Mouse (Mus musculus): ENCODE data around the gene Tmc7.

Tmc7 gene

GRCm38 (mm10) chr7:118590726-118591305 lies 6.3 kb upstream of the Tmc7 start:
- DNase-seq (ENCODE audit: extremely low read depth, insufficient read length, low spot score), result no peak

DNA sequence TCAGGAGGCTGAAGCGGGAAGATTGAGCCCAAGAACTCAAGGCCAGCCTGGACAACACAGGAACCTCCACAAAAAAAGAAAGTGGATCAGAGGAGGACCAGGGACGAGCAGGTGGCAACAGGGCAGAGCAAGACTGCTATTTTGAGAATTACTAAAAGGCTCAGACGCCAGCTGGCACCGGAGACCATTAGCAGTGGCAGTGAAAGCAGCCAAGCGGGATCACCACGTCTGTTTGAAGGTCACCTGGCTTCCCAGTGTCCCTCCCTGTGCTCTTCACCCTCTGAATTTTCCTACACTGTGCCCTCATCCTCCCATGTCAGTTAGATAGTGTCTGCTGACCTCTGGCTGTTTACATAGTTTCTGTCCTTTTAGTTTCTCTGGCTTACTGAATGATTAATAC lies 1.3 kb upstream of the Tmc7 start:
- no peak for DNase-seq (ENCODE audit: extremely low read depth, insufficient read length, low spot score)

DNA sequence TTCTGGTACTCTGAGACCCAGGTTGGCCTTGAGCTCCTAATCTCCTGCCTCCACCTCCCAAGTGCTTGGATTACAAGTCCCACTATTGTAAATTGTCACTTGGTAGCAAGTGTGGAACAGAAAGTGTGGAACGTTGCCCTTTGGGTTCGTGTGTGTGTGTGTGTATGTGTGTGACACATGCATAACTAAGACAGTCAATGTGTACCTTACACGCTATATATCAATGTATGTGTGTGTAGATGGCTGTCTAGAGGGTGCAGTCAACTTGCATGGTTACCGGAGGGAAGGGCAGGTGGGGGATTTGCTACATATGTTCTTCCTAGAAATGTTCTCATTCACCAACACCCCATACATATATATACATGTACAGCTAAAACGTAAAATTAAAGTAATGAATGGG lies 390 bp upstream of the Tmc7 start:
- no peak for DNase-seq (ENCODE audit: extremely low read depth, insufficient read length, low spot score)

DNA sequence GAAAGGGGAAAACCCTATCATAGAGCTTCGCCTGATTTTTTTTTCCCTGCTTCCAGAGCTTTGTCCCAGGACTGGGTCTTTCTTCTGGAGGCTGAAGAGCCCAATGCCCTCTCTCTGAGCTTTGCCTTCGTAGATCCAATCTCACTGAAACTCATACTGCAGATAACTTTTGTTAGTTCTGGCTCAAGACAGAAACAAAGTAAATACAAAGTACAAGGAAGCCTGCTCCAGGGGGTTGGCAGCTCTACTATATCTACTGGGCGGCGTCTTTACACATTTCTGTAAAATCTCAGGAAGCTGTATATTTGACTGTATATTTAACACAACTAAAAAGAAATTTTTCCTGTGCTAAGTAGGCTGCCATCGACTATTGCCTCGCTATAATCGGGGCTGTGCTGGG lies 715 bp downstream of the Tmc7 start:
- no peak for DNase-seq (ENCODE audit: extremely low read depth, insufficient read length, low spot score)

DNA sequence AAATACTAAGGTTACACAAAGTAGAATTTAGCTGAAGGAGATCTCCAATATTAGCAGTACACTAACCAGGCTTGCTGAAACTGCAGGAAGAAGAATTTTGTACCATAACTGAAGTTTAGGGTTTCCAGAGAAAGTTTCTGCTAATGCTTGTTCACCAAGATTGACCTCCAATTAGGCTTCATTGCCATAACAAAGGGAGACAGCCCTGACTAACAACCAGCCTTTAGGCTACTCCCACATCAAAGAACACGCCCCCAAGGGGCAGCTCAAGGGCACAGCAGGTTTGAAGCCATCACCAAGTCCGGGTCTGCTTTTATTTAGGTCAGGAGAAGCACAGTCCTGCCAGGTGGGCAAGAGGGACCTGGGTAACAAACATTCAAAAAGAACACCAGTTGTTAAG lies 4.6 kb downstream of the Tmc7 start:
- DNase-seq (ENCODE audit: extremely low read depth, insufficient read length, low spot score), result no peak

DNA sequence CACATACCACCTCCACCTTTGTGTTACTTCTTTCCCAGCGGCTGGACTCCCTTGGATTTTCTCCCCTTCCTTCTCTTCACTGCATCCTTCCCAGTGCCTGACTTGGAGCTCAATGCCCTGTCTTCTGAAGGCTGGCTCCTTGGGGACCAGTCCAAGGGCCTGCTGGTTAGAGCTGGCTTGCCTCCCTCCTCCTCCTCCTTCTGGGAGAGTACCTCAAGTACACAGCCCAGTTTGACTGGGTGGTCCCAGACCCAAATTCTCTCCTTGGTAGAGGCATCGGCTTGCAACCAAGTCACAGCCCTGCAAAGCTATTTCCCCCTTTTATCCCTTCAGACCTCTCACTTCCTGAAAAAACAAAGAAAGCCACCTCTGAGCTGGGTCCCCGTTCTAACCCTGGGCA lies 6.3 kb downstream of the Tmc7 start:
- no peak for DNase-seq (ENCODE audit: extremely low read depth, insufficient read length, low spot score)

- no peak for DNase-seq (ENCODE audit: extremely low read depth, insufficient read length, low spot score)
Observed at GRCm38 (mm10) chr7:118572039-118572438, 12.5 kb downstream of the Tmc7 start.

- no peak for DNase-seq (ENCODE audit: extremely low read depth, insufficient read length, low spot score)
Observed at GRCm38 (mm10) chr7:118571350-118571749, 13.2 kb downstream of the Tmc7 start.

DNA sequence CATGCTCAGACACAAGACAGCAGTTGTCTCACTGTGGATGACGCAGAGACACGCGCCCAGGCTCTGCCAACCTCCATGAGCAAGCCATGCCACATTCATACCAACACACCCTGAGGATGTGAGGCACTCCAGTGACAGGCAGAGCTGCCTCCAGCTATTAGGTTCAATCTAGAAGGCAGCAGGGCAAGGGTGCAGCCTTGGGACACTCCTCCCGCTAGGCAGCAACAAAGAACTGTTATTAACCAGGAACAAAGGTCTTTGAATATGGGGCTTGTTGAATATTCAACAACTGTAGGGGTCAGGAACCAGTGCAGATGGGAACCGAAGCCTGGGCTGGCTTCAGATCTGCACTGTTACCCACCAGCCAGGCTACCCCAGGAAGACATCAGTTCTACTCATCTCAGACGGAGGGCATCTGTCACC lies 15.4 kb downstream of the Tmc7 start:
- DNase-seq (ENCODE audit: extremely low read depth, insufficient read length, low spot score), result no peak

- DNase-seq (ENCODE audit: extremely low read depth, insufficient read length, low spot score), result no peak
Observed at GRCm38 (mm10) chr7:118554290-118554689, 30.2 kb downstream of the Tmc7 start.

- DNase-seq (ENCODE audit: extremely low read depth, insufficient read length, low spot score), result no peak
Observed at GRCm38 (mm10) chr7:118553881-118554280, 30.7 kb downstream of the Tmc7 start.

GRCm38 (mm10) chr7:118547451-118547850 lies 37.1 kb downstream of the Tmc7 start:
- no peak for DNase-seq (ENCODE audit: extremely low read depth, insufficient read length, low spot score)

DNA sequence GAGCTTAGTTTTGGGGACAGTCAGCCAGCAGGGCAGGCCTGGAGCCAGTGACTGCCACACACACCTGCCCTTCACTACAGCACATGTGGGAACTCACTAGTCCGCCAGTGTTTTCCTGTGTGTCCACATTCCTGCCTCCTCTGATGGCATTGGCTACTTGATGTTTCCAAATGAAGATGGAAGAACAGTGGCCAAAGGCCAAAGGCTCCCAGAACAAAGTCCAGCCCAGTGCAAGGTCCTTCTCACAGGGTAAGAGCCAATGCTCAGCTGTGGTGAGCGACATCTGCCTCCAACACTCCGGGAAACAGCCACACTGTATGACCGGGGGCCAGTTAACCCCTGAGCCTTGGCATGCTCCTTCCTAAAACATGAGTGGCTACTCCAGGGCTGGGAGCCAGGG lies 40.4 kb downstream of the Tmc7 start:
- DNase-seq (ENCODE audit: extremely low read depth, insufficient read length, low spot score), result no peak

GRCm38 (mm10) chr7:118535076-118535475 lies 49.5 kb downstream of the Tmc7 start:
- DNase-seq (ENCODE audit: extremely low read depth, insufficient read length, low spot score), result no peak

GRCm38 (mm10) chr7:118534326-118534725 lies 50.2 kb downstream of the Tmc7 start:
- no peak for DNase-seq (ENCODE audit: extremely low read depth, insufficient read length, low spot score)

- peak; percentile 95 for DNase-seq (ENCODE audit: extremely low read depth, insufficient read length, low spot score)
Observed at GRCm38 (mm10) chr7:118533178-118533578, 51.4 kb downstream of the Tmc7 start, which contains the start of gene Coq7. TSS of gene Coq7 (minus strand) at chr7:118533356.

- no peak for DNase-seq (ENCODE audit: extremely low read depth, insufficient read length, low spot score)
Observed at GRCm38 (mm10) chr7:118532519-118533177, 51.9 kb downstream of the Tmc7 start.

DNA sequence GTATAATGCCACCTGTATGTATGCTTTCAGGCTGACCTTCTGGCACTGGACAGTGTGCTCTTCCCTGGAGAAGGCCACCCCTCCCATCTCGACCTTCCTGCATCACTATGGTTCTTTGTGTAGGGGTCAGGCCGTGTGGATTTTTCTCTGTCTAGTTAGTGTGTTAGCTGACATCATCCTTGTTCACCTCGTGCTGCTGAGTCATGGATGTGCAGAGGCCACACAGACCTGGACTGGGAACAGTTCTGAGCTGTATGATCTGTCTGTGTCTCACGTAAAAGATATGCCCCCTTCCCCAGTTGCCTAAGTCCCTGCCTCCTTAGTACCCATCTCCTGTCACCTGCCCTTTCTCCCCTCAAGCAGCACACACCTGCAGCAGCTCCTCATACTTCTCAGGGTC lies 57.6 kb downstream of the Tmc7 start:
- no peak for DNase-seq (ENCODE audit: extremely low read depth, insufficient read length, low spot score)

DNA sequence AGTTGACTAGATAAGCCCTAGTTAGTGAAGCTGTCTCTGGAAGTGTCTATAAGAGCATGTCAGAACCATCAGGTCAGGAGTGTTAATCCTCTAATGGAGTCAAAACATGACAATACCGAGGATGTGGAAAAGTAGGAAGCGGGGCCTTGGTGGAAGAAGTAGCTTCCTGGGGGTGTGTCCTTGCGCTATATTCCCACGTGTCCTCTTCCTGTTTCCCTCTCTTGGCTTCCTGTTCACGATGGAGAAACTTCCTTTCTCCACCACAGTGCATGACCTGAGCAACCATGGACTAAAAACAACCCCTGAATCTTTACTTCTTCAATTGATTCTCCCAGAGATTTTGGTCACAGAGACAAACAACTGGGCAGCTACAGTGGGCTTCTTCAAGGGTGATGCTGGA lies 62.5 kb downstream of the Tmc7 start:
- no peak for DNase-seq (ENCODE audit: extremely low read depth, insufficient read length, low spot score)

- DNase-seq (ENCODE audit: extremely low read depth, insufficient read length, low spot score), result no peak
Observed at GRCm38 (mm10) chr7:118519661-118520060, 64.9 kb downstream of the Tmc7 start.

GRCm38 (mm10) chr7:118518687-118519086 lies 65.8 kb downstream of the Tmc7 start:
- DNase-seq (ENCODE audit: extremely low read depth, insufficient read length, low spot score), result peak; percentile 77

DNA sequence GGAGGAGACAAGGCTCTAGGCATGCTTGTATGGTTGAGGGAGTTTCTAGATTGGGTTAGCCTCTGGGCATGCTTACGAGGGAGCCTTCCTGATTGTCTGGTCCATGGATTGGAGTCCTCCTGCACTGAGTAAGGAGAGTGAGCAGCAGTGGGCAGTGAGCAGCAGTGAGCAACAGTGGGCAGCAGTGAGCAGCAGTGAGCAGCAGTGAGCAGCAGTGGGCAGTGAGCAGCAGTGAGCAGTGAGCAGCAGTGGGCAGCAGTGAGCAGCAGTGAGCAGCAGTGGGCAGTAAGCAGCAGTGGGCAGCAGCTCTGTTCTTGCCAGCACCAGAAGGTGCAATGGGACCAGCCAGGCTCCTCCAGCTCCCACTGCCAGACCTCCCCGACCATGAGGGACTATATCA lies 66.7 kb downstream of the Tmc7 start:
- DNase-seq (ENCODE audit: extremely low read depth, insufficient read length, low spot score), result peak; percentile 74

- no peak for DNase-seq (ENCODE audit: extremely low read depth, insufficient read length, low spot score)
Observed at GRCm38 (mm10) chr7:118508556-118508955, 76.0 kb downstream of the Tmc7 start.
